Mouse (Mus musculus): ENCODE data around the gene Gnl3l. TPM values are rescaled to one million over a fixed set of nuclear protein-coding genes. Genes with fewer than 3 reads are reported as not detected.
A peak's percentile ranks its signal among the peaks of the same experiment; 100 is the strongest.

Gene Gnl3l
- 13.0 and 15.2 TPM in 2 replicates for polyA plus RNA-seq (2015; fragmentation: Nextera tagmentation; extraction: Ambion mirVana)

DNA sequence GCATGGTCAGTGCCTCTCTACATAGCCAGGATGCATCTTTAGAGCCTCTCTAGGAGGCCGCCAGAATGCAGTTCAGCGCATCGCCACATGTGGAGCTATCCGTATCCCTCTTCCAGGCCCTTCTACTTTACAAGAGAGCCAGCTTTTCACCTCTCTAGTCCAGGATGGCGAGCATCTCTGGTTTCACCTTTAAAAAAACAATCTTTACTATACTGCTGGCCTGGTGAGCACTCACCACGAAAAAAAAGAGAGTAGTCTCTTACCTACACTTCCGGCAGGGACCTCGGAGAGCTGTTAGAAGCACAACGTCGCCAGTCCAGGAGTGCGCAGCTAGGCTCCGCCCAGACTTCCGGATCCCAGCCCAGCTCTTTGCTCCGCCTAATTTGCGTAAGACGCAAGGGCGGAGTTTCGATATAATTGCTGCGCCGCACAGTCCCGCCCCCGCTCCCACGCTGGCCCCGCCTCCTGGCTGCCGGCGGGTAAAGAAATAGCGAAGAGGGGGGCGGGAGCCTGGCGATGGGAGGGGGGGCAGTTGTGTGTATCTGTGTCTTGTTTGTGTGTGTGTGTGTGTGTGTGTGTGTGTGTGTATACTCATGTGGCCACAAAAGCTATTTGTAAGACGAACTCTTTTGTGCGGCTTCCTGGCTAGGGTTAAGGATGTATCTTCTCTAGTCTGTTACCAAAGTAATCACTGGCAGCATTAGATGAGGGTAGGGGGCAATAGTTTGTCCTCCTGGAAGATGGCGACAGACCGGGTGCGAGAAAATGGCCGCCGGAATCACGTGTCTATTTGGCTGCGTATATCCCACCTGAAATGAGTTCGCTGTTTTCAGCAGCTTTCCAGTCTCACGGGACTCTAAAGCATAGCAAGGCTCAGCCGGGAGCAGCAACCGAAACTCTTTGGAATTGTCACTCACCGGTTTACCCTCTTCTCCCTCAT is at the start of gene Gnl3l:
Gene Gnl3l, minus strand, starts transcription at position 385 of the 940 bp plus-strand sequence.
- Histone ChIP-seq H3K4me2 (replicated peaks; ENCODE audit: low read depth) (peak within 1 kb of the TSS; percentile 51), H3K4me3 (ENCODE audit: low read depth, low read length) (peak within 1 kb of the TSS; percentile 43), H3K9ac (ENCODE audit: low read length) (peak within 1 kb of the TSS; percentile 59), H3K27me3 (ENCODE audit: control insufficient read depth, insufficient read depth, low read length) (no peaks in the 10 kb centered on the region), H3K9me3 (ENCODE audit: control insufficient read depth, low read length) (no peaks in the 10 kb centered on the region), H3K27ac (replicated peaks) (peak within 1 kb of the TSS; percentile 45), H3K4me1 (replicated peaks; ENCODE audit: control insufficient read depth, insufficient read depth) (no peaks in the 10 kb centered on the region), H3K36me3 (ENCODE audit: control insufficient read depth, insufficient read depth, low read length) (no peaks in the 10 kb centered on the region)
- ATAC-seq (ENCODE audit: low FRiP score, low TSS enrichment) (peak; percentile 99), DNase-seq (ENCODE audit: low spot score) (peak; percentile 85)
- 13% methylated on average over 41 of the region's 43 CpGs for WGBS
- TF ChIP-seq CTCF (IDR thresholded peaks at IDR 0.05; ENCODE audit: low read depth), result peak; percentile 69
- no peak for TF ChIP-seq EP300 (optimal IDR thresholded peaks at IDR 0.05)

DNA sequence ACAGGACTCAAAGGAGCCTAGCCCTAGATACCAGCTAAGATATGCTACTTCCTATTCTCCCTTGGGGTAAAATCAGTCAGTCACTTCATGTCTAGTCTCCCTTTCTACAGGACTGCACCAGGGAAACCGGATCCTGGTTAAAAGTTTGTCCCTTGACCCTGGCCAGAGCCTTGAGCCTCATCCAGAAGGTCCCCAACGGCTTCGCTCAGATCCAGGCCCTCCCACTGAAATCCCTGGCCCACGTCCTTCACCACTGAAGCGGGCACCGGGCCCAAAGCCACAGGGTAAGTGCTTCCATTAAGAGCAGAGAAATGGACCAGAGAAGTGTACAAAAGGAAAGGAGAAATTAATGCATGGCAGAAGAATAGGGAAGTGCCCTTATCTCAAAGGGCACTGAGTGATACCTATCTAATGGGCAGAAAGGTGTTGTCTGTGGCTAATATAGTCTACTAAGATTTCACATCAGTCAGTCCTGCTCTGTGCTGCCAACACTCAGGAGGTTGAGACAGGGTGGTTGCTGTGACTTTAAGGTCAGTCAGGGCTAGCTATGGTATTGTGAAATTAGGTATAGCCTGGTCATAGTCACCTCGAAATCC is 49.0 kb upstream of the Gnl3l start:
- Histone ChIP-seq H3K9ac (ENCODE audit: low read length) (no peak overlapping the region), H3K27me3 (ENCODE audit: control insufficient read depth, insufficient read depth, low read length) (no peaks in the 10 kb centered on the region), H3K4me3 (ENCODE audit: low read depth, low read length) (no peak overlapping the region), H3K4me2 (replicated peaks; ENCODE audit: low read depth) (no peak overlapping the region), H3K4me1 (replicated peaks; ENCODE audit: control insufficient read depth, insufficient read depth) (no peaks in the 10 kb centered on the region), H3K9me3 (ENCODE audit: control insufficient read depth, low read length) (no peaks in the 10 kb centered on the region), H3K27ac (replicated peaks) (no peak overlapping the region), H3K36me3 (ENCODE audit: control insufficient read depth, insufficient read depth, low read length) (no peaks in the 10 kb centered on the region)
- no peak for TF ChIP-seq EP300 (optimal IDR thresholded peaks at IDR 0.05)
- TF ChIP-seq CTCF (IDR thresholded peaks at IDR 0.05; ENCODE audit: low read depth), result no peak
- ATAC-seq (ENCODE audit: low FRiP score, low TSS enrichment) (no peak), DNase-seq (ENCODE audit: low spot score) (no peak)
- whole genome bisulfite sequencing, result 88% methylated on average over 7 of the region's 7 CpGs

DNA sequence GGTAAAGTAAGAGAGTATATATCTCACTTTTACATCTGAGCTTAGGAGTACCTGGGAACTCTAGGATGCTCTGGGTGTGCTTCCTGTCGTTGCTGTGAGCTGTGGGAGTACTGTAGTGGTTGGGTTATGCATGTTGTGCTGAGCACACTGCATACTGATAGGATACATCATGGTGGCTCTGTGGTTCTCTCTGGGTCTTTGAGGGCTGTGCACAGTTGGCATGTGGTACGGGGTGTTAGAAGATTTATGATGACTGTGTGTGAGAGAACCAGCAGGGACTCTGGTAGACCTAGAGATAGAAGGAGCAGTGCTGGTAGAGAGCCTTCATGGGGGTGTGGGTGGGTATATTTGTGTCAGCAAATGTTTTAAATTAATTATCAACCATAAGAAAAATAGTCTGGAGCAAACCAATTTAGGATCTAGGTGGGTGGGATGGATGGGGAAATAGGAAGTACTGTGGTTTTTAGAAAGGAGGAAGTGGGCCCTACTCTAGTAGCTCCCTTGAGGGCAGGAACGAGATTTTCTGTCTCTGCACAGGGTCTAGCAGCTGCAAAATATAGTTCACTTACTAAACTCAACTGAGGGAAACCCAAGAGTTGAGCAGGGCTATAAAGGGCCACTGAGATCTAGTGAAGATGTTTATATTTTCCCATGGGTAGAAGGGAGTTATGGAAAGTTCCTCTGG is 44.6 kb upstream of the Gnl3l start:
- Histone ChIP-seq H3K9me3 (ENCODE audit: control insufficient read depth, low read length) (no peaks in the 10 kb centered on the region), H3K27me3 (ENCODE audit: control insufficient read depth, insufficient read depth, low read length) (no peaks in the 10 kb centered on the region), H3K27ac (replicated peaks) (no peak overlapping the region), H3K36me3 (ENCODE audit: control insufficient read depth, insufficient read depth, low read length) (no peaks in the 10 kb centered on the region), H3K4me1 (replicated peaks; ENCODE audit: control insufficient read depth, insufficient read depth) (no peaks in the 10 kb centered on the region), H3K9ac (ENCODE audit: low read length) (no peak overlapping the region), H3K4me2 (replicated peaks; ENCODE audit: low read depth) (no peak overlapping the region), H3K4me3 (ENCODE audit: low read depth, low read length) (no peak overlapping the region)
- TF ChIP-seq CTCF (IDR thresholded peaks at IDR 0.05; ENCODE audit: low read depth) (no peak), EP300 (optimal IDR thresholded peaks at IDR 0.05) (no peak)
- WGBS, result 75% methylated on average over 3 of the region's 3 CpGs
- ATAC-seq (ENCODE audit: low FRiP score, low TSS enrichment), result no peak
- DNase-seq (ENCODE audit: low spot score), result no peak

DNA sequence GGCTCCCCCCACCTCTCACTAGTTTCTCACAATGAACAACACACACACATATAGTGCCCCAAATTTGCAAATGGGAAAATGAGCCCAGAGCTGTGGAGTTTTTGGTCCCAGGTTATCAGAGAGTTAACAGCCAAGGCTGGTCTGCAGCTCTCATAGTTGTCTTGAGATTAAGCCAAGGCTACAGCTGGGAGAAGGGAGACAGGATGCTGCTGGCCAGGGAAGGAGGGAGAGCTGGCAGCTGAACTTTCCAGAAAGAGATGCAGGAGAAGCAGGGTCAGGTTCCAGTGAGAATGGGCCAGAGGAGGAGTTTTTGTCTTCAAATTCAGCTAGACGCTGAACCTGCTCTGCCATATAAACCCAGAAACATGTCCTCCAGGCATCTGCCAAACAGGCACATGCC is 42.2 kb upstream of the Gnl3l start:
- Histone ChIP-seq H3K36me3 (ENCODE audit: control insufficient read depth, insufficient read depth, low read length) (no peaks in the 10 kb centered on the region), H3K9me3 (ENCODE audit: control insufficient read depth, low read length) (no peaks in the 10 kb centered on the region), H3K9ac (ENCODE audit: low read length) (no peak overlapping the region), H3K4me2 (replicated peaks; ENCODE audit: low read depth) (no peak overlapping the region), H3K4me3 (ENCODE audit: low read depth, low read length) (no peak overlapping the region), H3K4me1 (replicated peaks; ENCODE audit: control insufficient read depth, insufficient read depth) (no peaks in the 10 kb centered on the region), H3K27ac (replicated peaks) (no peak overlapping the region), H3K27me3 (ENCODE audit: control insufficient read depth, insufficient read depth, low read length) (no peaks in the 10 kb centered on the region)
- ATAC-seq (ENCODE audit: low FRiP score, low TSS enrichment) (no peak), DNase-seq (ENCODE audit: low spot score) (no peak)
- WGBS, result 50% methylated on average over 1 of the region's 1 CpGs
- TF ChIP-seq EP300 (optimal IDR thresholded peaks at IDR 0.05), result no peak
- TF ChIP-seq CTCF (IDR thresholded peaks at IDR 0.05; ENCODE audit: low read depth), result no peak

DNA sequence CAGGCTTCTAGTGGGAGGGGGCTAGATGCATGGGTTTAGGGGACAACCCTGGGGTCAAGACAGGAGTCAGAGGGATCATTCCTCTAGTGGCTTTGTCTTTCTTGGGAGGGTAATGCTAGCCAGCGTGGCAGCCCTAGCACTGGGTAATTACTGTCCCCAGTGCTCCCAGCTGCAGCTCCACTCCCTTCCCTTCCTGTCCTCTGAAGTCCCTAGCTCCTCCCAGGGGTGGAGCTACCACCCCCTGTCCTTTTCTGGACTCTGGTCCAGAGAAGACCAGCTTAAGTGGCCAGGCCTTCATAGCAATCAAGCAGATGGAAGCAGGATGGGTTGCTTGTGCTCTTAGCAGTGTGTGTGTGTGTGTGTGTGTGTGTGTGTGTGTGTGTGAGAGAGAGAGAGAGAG is 38.4 kb upstream of the Gnl3l start:
- no peak overlapping the region for H3K4me2 ChIP-seq (replicated peaks; ENCODE audit: low read depth)
- 33% methylated on average over 1 of the region's 1 CpGs for WGBS
- ATAC-seq (ENCODE audit: low FRiP score, low TSS enrichment), result peak; percentile 40; the same call in 1 of the 2 replicates
- TF ChIP-seq CTCF (IDR thresholded peaks at IDR 0.05; ENCODE audit: low read depth) (no peak), EP300 (optimal IDR thresholded peaks at IDR 0.05) (no peak)
- peak; percentile 21 for DNase-seq (ENCODE audit: low spot score)
- no peaks in the 10 kb centered on the region for H3K36me3 ChIP-seq (ENCODE audit: control insufficient read depth, insufficient read depth, low read length)
- H3K9me3 ChIP-seq (ENCODE audit: control insufficient read depth, low read length), result no peaks in the 10 kb centered on the region
- no peak overlapping the region for H3K4me3 ChIP-seq (ENCODE audit: low read depth, low read length)
- no peak overlapping the region for H3K9ac ChIP-seq (ENCODE audit: low read length)
- H3K27ac ChIP-seq (replicated peaks), result no peak overlapping the region
- no peaks in the 10 kb centered on the region for H3K27me3 ChIP-seq (ENCODE audit: control insufficient read depth, insufficient read depth, low read length)
- no peaks in the 10 kb centered on the region for H3K4me1 ChIP-seq (replicated peaks; ENCODE audit: control insufficient read depth, insufficient read depth)
